Mouse (Mus musculus): Measurements from ENCODE around the gene Tbc1d24.
A peak's percentile ranks its signal among the peaks of the same experiment; 100 is the strongest.

Gene Tbc1d24

GRCm38 (mm10) chr17:24205284-24205888 is at the start of gene Tbc1d24:
Gene Tbc1d24 (minus strand): TSS chr17:24205562.
- DNase-seq (ENCODE audit: low spot score): peak; percentile 96

- no peak for DNase-seq (ENCODE audit: low spot score)
Observed at GRCm38 (mm10) chr17:24252329-24252728, 47.0 kb upstream of the Tbc1d24 start.

- peak; percentile 93 for DNase-seq (ENCODE audit: low spot score)
Observed at GRCm38 (mm10) chr17:24251320-24252069, 46.1 kb upstream of the Tbc1d24 start, which contains the start of gene Ccnf. Gene Ccnf (minus strand): TSS chr17:24251484.

GRCm38 (mm10) chr17:24250988-24251319 is 45.6 kb upstream of the Tbc1d24 start:
- DNase-seq (ENCODE audit: low spot score): no peak

- DNase-seq (ENCODE audit: low spot score): no peak
Observed at GRCm38 (mm10) chr17:24248641-24249040, 43.3 kb upstream of the Tbc1d24 start.

GRCm38 (mm10) chr17:24244061-24244460 is 38.7 kb upstream of the Tbc1d24 start:
- no peak for DNase-seq (ENCODE audit: low spot score)

- no peak for DNase-seq (ENCODE audit: low spot score)
Observed at GRCm38 (mm10) chr17:24243311-24243969, 38.1 kb upstream of the Tbc1d24 start.

GRCm38 (mm10) chr17:24236921-24237320 is 31.6 kb upstream of the Tbc1d24 start:
- no peak for DNase-seq (ENCODE audit: low spot score)

GRCm38 (mm10) chr17:24236479-24236878 is 31.1 kb upstream of the Tbc1d24 start:
- DNase-seq (ENCODE audit: low spot score): no peak

- no peak for DNase-seq (ENCODE audit: low spot score)
Observed at GRCm38 (mm10) chr17:24227941-24228340, 22.6 kb upstream of the Tbc1d24 start.

- DNase-seq (ENCODE audit: low spot score): no peak
Observed at GRCm38 (mm10) chr17:24226721-24227120, 21.4 kb upstream of the Tbc1d24 start.

GRCm38 (mm10) chr17:24225851-24226250 is 20.5 kb upstream of the Tbc1d24 start:
- DNase-seq (ENCODE audit: low spot score): no peak

GRCm38 (mm10) chr17:24224741-24225140 is 19.4 kb upstream of the Tbc1d24 start:
- DNase-seq (ENCODE audit: low spot score): no peak

GRCm38 (mm10) chr17:24223513-24223912 is 18.2 kb upstream of the Tbc1d24 start:
- no peak for DNase-seq (ENCODE audit: low spot score)

GRCm38 (mm10) chr17:24222653-24223052 is 17.3 kb upstream of the Tbc1d24 start:
- DNase-seq (ENCODE audit: low spot score): no peak

- DNase-seq (ENCODE audit: low spot score): peak; percentile 90
Observed at GRCm38 (mm10) chr17:24220435-24221411, 15.4 kb upstream of the Tbc1d24 start, which contains the start of gene Tedc2. Gene Tedc2 (minus strand): TSS chr17:24220851.

GRCm38 (mm10) chr17:24216836-24217235 is 11.5 kb upstream of the Tbc1d24 start:
- no peak for DNase-seq (ENCODE audit: low spot score)

- no peak for DNase-seq (ENCODE audit: low spot score)
Observed at GRCm38 (mm10) chr17:24213186-24213585, 7.8 kb upstream of the Tbc1d24 start.

- DNase-seq (ENCODE audit: low spot score): no peak
Observed at GRCm38 (mm10) chr17:24212441-24213018, 7.2 kb upstream of the Tbc1d24 start.

GRCm38 (mm10) chr17:24211631-24212440 is 6.5 kb upstream of the Tbc1d24 start:
- DNase-seq (ENCODE audit: low spot score): peak; percentile 54

GRCm38 (mm10) chr17:24210591-24210990 is 5.2 kb upstream of the Tbc1d24 start:
- no peak for DNase-seq (ENCODE audit: low spot score)

Measured in ovary, postnatal 36 days (tissue).